Mouse (Mus musculus) midbrain, embryonic 16.5 days (tissue): Measurements from ENCODE around the gene Higd1c. TPM values are rescaled to one million over a fixed set of nuclear protein-coding genes. Genes with fewer than 3 reads are reported as not detected.
"Not testable (repeated sequence)": the region's sequence is repeated elsewhere in the genome, so short reads cannot be mapped to it uniquely, and the experiment has no call there.

Source experiments
- ATAC-seq: fragments of 200-750 bp; cut with Nextera tagmentation; 2 replicates; pipeline ENCODE4 v1.8.0; 2017; ENCODE audit warnings: moderate TSS enrichment
- H3K27ac ChIP-seq: fragments of 300-500 bp; sonication (generic); 2 replicates; pipeline ENCODE4 v1.5.1; 2014; ENCODE audit warnings: mild to moderate bottlenecking, low read length, mixed read lengths
- H3K27me3 ChIP-seq: fragments of 300-500 bp; sonication (generic); 2 replicates; pipeline ENCODE4 v1.6.1; 2014; ENCODE audit warnings: low read depth, low read length, mixed read lengths; ENCODE audit not compliant: control insufficient read depth, insufficient read depth
- H3K36me3 ChIP-seq: fragments of 300-500 bp; sonication (generic); 2 replicates; pipeline ENCODE4 v1.6.1; 2014; ENCODE audit warnings: mild to moderate bottlenecking, low read length, moderate library complexity, mixed read lengths; ENCODE audit not compliant: control insufficient read depth, insufficient read depth
- H3K4me1 ChIP-seq: fragments of 300-500 bp; sonication (generic); 2 replicates; pipeline ENCODE4 v1.6.1; 2014; ENCODE audit warnings: mild to moderate bottlenecking, low read length, mixed read lengths; ENCODE audit not compliant: control insufficient read depth, insufficient read depth
- H3K4me2 ChIP-seq: fragments of 300-500 bp; sonication (generic); 2 replicates; pipeline ENCODE4 v1.6.1; 2014; ENCODE audit warnings: mild to moderate bottlenecking, low read length, mixed read lengths
- H3K4me3 ChIP-seq: fragments of 300-500 bp; sonication (generic); 2 replicates; pipeline ENCODE4 v1.5.1; 2014; ENCODE audit warnings: low read depth, mild to moderate bottlenecking, low read length, moderate library complexity, mixed read lengths
- H3K9ac ChIP-seq: fragments of 300-500 bp; sonication (generic); 2 replicates; pipeline ENCODE4 v1.6.1; 2014; ENCODE audit warnings: low read depth, low read length, mixed read lengths
- H3K9me3 ChIP-seq: fragments of 300-500 bp; sonication (generic); replicated peaks from 2 replicates; pipeline ENCODE4 v1.6.1; 2014; ENCODE audit warnings: mild to moderate bottlenecking, low read length, mixed read lengths; ENCODE audit not compliant: control insufficient read depth, poor library complexity, severe bottlenecking
- WGBS: fragments of 180-500 bp; shearing (Covaris S2); extraction: QIAGEN DNeasy Blood & Tissue Kit; methylation state at CpG from one replicate; pipeline ENCODE4 v1.1.7; 2014; 5-methylcytosine and 5-hydroxymethylcytosine counted together
- polyA plus RNA-seq: library from polyadenylated mRNA; unstranded; fragments of >200 nt; fragmentation: Nextera tagmentation; extraction: Ambion mirVana; gene quantifications from 2 replicates; pipeline ENCODE4 v1.2.1, GENCODE M21; 2015

Gene Higd1c
- polyA plus RNA-seq, 1 experiment from 2014 or later, result not detected

DNA sequence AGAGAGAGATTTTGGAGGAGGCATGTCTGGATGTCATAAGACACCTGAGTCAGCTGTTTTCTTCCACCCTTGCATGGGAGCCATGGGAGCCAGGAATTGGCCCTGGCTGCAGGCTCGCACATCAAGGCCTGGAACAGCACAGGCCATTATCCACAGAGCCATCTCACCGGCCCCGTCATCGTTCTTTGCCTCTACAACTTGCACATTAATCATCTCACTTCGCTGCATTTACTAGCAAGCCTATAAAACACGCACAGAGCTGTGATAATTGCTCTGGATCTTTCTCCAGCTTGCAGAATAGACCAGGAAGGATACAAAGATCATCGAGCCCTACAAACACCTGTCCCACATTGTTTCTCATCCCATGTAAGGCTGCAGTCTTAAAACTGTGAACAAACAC lies 33.6 kb upstream of the Higd1c start:
- no peak overlapping the region for H3K27ac ChIP-seq

DNA sequence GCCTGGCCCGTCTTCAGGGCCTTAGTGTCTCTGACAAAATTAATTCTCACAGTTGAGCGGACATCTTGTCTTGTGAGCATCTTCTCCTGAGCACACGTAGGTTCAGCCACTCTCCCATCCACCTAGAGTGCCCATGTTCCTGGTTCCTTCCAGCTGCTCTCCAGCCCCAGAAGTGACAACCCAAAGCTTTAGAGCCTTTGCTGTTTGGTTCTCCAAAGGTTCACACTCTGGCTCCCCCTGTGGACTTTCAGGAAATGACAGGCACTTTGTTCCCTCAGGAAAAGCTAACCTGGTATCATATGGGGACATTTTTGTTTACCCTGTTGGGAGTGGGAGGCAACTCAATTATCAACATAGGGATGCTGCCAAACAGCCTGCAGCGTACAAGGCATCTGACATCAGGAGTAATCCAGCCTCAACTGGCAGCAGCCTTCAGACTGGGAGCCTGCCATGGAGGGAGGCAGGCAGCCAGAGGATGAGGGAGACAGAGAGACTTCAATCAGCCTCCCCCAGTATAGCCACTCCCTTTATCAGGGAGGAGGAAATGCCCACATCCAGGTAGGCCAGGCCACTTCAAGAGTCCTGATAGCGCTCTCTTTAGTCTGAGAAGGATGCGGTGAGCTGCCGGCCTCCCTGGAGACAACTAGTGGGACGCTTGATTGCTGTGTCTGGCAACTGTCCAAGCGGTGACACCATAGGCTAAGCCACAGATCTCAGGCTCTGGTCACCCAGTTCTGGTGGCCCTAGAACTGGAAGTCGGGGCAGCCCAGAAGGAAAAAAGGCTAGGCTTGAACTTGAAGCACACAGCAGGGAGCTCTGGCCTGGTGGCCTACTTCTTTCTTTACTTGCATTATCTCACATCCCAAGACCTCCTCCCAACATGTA lies 32.0 kb upstream of the Higd1c start:
- not testable (repeated sequence) for H3K36me3 ChIP-seq, H3K9ac ChIP-seq, H3K4me3 ChIP-seq, H3K4me1 ChIP-seq, H3K4me2 ChIP-seq, ATAC-seq, H3K27ac ChIP-seq, H3K27me3 ChIP-seq, H3K9me3 ChIP-seq
- 27% methylated on average over 2 of the region's 10 CpGs for WGBS

More for the DNA sequence above, 33.6 kb upstream of the Higd1c start:
- Histone ChIP-seq H3K4me1 (no peaks in the 10 kb centered on the region), H3K9ac (no peak overlapping the region), H3K4me2 (no peak overlapping the region), H3K9me3 (no peaks in the 10 kb centered on the region), H3K36me3 (no peaks in the 10 kb centered on the region), H3K27me3 (no peaks in the 10 kb centered on the region), H3K4me3 (no peak overlapping the region)
- ATAC-seq, result no peak
- 89% methylated on average over 7 of the region's 7 CpGs for WGBS

DNA sequence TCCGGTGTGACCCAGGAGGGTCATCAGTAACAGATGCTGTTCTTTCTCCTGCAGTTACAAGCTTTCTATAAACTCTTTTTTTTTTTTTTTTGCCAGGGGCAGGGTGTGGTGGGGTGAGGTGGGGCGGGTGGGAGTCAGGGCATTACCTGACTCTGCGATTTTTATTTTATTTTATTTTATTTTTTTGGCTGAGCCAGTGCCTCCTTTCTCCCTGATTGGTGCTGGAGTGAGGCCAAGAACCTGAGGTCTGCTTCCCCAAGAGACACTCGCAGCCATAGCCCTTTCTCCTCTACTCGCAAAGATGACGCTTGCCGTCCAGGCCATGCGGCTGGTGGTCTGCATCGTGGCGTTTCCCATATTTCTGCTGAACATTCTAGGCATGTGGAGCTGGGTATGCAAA lies 29.7 kb upstream of the Higd1c start, which contains the start of gene Mettl7a3:
Gene Mettl7a3, plus strand, starts transcription at position 301 of the 400 bp plus-strand sequence.
- no peak within 1 kb of the TSS for H3K4me3 ChIP-seq
- WGBS, result 73% methylated on average over 10 of the region's 10 CpGs

DNA sequence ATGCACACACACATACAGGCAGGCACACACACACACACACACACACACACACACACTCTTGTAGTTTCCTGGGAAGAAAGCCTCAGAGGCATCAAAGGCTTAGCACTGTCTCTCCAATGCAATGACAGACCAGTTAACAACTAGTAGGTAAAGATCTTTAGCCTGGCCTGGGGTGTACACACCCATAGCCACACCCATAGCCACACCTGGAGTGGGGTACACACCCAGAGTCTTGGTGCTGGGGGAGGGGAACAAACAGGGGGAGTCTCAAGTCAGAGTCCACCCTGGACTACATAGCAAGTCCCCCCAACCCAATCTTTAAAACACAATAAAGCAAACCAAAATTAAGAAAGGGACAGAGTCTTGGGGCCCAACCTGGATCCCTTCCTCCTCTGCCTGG lies 27.0 kb upstream of the Higd1c start:
- not testable (repeated sequence) for H3K4me1 ChIP-seq, H3K27me3 ChIP-seq, H3K4me2 ChIP-seq, H3K4me3 ChIP-seq, ATAC-seq, H3K9ac ChIP-seq, H3K36me3 ChIP-seq, H3K27ac ChIP-seq, H3K9me3 ChIP-seq

More for the DNA sequence above, 29.7 kb upstream of the Higd1c start, which contains the start of gene Mettl7a3:
- Histone ChIP-seq H3K9ac (no peak within 1 kb of the TSS), H3K27ac (no peak within 1 kb of the TSS), H3K36me3 (no peaks in the 10 kb centered on the region), H3K27me3 (no peaks in the 10 kb centered on the region), H3K9me3 (no peaks in the 10 kb centered on the region), H3K4me2 (no peak within 1 kb of the TSS), H3K4me1 (no peaks in the 10 kb centered on the region)
- no peak for ATAC-seq

DNA sequence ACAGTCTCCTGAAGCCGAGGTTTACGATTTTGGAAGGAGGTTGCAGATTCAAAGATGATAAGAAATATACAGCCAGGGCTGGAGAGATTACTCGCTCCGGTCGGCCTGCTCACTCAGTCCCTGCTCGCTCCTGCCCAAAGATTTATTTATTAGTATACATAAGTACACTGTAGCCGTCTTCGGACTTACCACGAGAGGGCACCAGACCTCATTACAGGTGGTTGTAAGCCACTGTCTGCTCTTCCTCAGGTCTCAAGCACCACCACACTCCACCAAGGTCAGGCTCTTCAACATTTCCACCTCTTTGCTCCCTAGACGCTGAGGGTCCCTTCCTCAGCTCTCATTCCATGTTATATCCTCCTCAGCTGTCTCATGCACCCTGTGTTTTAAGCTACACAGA lies 26.5 kb upstream of the Higd1c start:
- not testable (repeated sequence) for H3K4me1 ChIP-seq, H3K4me3 ChIP-seq, H3K9ac ChIP-seq, H3K4me2 ChIP-seq, H3K27me3 ChIP-seq, H3K9me3 ChIP-seq, H3K27ac ChIP-seq, H3K36me3 ChIP-seq, ATAC-seq
- 50% methylated on average over 9 of the region's 10 CpGs for WGBS

DNA sequence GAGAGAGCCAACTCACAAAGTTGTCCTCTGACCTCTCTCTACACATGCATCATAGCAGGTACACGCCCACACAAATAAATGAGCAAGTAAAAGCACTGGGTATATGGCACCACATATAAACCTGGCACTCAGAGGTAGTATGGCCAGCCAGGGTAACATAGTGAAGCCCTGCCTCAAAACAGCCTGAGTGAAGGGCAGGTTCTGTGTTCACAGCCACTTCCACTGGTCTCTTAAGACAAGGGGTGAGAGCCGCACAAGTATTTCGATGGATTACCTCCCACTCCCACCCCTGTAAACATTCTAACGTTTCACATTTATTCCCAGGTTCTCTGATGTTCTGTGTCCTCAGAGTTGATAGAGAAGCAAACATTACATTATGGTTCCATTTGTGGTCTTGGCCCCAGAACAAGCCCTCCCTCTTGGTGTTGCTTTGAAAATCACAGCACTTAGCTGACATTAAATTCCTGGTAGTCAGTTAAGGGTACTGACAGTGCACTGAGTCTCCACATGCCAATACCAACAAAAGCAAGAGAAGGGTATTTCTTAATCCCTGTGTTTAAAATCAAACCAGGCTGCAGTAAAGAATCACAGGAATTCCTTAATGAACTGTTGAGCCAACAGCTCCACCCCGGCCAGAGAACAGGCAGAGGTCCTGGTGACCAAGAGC lies 22.9 kb upstream of the Higd1c start:
- not testable (repeated sequence) for H3K27ac ChIP-seq, H3K27me3 ChIP-seq, H3K9me3 ChIP-seq, H3K4me2 ChIP-seq, H3K4me1 ChIP-seq, H3K4me3 ChIP-seq, H3K9ac ChIP-seq, H3K36me3 ChIP-seq, ATAC-seq
- WGBS, result 77% methylated on average over 4 of the region's 5 CpGs

DNA sequence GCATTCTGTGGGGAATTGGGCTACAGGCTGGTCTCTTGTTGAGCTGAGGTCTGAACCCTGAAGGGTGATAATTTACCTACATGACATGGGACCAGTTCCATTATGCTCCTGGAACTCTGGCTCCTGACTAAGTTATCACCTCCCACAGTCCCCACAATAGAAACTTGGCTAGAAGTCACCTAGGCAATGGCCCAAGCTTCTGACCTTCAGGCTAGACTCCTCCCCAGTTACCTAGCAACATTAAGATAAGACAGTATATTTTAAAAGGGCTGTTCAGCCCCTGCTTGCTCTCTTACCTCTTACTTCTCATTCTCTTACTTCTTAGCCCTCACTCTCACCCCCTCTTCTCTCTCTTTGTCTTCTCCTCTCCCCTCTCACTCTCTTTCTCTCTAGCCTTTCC lies 18.9 kb upstream of the Higd1c start:
- H3K27ac ChIP-seq, result no peak overlapping the region
- H3K27me3 ChIP-seq, result no peaks in the 10 kb centered on the region
- no peaks in the 10 kb centered on the region for H3K4me1 ChIP-seq
- no peaks in the 10 kb centered on the region for H3K36me3 ChIP-seq
- no peak overlapping the region for H3K9ac ChIP-seq
- ATAC-seq, result no peak
- no peak overlapping the region for H3K4me2 ChIP-seq
- H3K9me3 ChIP-seq, result no peaks in the 10 kb centered on the region
- no peak overlapping the region for H3K4me3 ChIP-seq

DNA sequence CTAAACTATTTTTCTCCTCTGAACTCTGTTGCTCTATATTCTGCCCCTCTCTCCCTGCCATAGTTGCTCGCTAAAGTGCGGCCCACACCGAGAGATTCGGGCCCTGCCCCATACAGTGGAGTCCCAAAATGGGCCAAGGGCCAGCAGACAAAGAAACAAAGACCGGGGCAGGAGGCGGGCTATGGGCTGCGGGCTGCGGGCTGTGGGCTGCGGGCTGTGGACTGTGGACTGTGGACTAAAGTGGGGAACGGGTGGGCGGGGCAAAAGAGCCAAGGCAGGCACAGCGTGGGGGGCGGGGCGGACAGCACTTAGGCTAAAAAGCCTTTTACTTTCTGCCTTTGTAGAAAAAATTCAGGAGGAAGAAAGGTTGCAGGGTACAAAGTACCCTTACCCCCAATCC lies 17.6 kb upstream of the Higd1c start:
- Histone ChIP-seq H3K36me3 (no peaks in the 10 kb centered on the region), H3K9me3 (no peaks in the 10 kb centered on the region), H3K4me1 (no peaks in the 10 kb centered on the region), H3K27me3 (no peaks in the 10 kb centered on the region), H3K27ac (no peak overlapping the region), H3K9ac (no peak overlapping the region), H3K4me2 (no peak overlapping the region), H3K4me3 (no peak overlapping the region)
- 71% methylated on average over 14 of the region's 14 CpGs for WGBS
- ATAC-seq, result no peak

DNA sequence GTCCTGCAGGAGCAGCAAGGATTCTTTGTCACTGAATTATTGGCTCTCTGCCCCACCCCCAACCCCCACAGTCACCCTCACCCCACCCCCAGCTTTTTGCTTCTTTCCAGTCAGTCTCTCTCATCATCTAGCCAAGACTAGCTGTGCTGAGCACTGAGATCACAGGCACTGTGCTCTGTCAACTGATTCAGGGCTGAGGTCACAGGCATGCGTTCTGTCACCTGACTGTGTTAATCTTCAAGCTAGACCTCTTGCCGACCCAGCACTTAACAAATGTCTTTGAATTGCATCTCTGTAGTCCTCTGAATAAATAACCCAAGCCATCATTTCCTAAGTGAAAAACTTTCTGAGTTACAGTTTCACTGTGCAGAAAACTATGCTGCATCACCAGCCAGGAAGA lies 14.8 kb upstream of the Higd1c start:
- Histone ChIP-seq H3K4me1 (no peaks in the 10 kb centered on the region), H3K27ac (no peak overlapping the region), H3K4me3 (no peak overlapping the region), H3K9ac (no peak overlapping the region), H3K36me3 (no peaks in the 10 kb centered on the region), H3K27me3 (no peaks in the 10 kb centered on the region), H3K9me3 (no peaks in the 10 kb centered on the region), H3K4me2 (no peak overlapping the region)
- WGBS, result 48% methylated on average over 2 of the region's 2 CpGs
- no peak for ATAC-seq
